25 mouse cellular contexts compared by ENCODE assay signal in the genomic region with DNA sequence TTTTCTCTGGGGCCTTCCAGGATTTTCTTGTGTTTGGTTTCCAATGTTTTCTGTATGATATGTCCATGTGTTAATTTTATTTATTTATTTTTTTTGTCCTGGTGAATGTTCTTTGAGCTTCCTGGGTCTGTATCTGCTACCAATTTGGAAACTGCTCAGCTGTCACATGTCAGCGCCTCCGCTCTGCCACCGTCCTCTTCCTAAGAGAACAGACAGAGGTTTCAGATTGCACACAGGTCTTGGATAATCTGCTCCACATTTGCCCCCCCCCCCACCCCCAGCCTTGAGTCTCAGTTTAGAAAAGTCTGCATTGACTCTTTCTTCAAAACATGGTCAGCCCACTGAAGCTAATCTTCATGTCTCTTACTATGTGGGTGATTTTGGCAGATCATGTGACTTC. TPM values are rescaled to one million over a fixed set of nuclear protein-coding genes. Genes with fewer than 3 reads are reported as not detected.
"Had no signal": no experiment of that assay in that cellular context is flagged by ENCODE, and none has a peak within 500 bp of the region (broad histone marks: within the 10 kb centered on the region; RNA-seq: fewer than 3 reads in every experiment).

No protein-coding gene starts in this region.

- DNase-seq: kidney, postnatal 25 days; layer of hippocampus, adult 9-11 months; layer of hippocampus, postnatal 36 days; liver, postnatal 0 days; lung, embryonic 14.5 days; thymus, adult 2 months; thymus, postnatal 14 days; thymus, postnatal 4 days had no signal

- H3K27me3 ChIP-seq: limb, embryonic 12.5 days; limb, embryonic 15.5 days; midbrain, embryonic 12.5 days; midbrain, embryonic 15.5 days; neural tube, embryonic 13.5 days had no signal

- H3K4me1 ChIP-seq: limb, embryonic 15.5 days; midbrain, embryonic 12.5 days; midbrain, embryonic 15.5 days had no signal

- ATAC-seq: liver, postnatal 0 days; lung, postnatal 0 days; midbrain, embryonic 15.5 days had no signal

- H3K36me3 ChIP-seq: limb, embryonic 12.5 days; limb, embryonic 15.5 days; midbrain, embryonic 12.5 days; midbrain, embryonic 15.5 days; neural tube, embryonic 13.5 days had no signal

- H3K4me3 ChIP-seq: layer of hippocampus, adult 2 months; left cerebral cortex, adult 2 months; limb, embryonic 12.5 days; limb, embryonic 15.5 days; midbrain, embryonic 12.5 days; midbrain, embryonic 15.5 days; neural tube, embryonic 13.5 days had no signal

- H3K27ac ChIP-seq: kidney, postnatal 0 days; layer of hippocampus, adult 2 months; left cerebral cortex, adult 2 months; limb, embryonic 12.5 days; limb, embryonic 15.5 days; liver, embryonic 14.5 days; macrophage; midbrain, embryonic 12.5 days; midbrain, embryonic 15.5 days; neural tube, embryonic 13.5 days; stomach, postnatal 0 days had no signal

- H3K9me3 ChIP-seq: limb, embryonic 12.5 days; limb, embryonic 15.5 days; midbrain, embryonic 12.5 days; midbrain, embryonic 15.5 days; neural tube, embryonic 13.5 days had no signal

- H3K9ac ChIP-seq: limb, embryonic 12.5 days; limb, embryonic 15.5 days; liver, embryonic 14.5 days; liver, postnatal 0 days; lung, embryonic 14.5 days; midbrain, embryonic 12.5 days; midbrain, embryonic 15.5 days; neural tube, embryonic 13.5 days had no signal

- H3K4me2 ChIP-seq: limb, embryonic 12.5 days; limb, embryonic 15.5 days; liver, embryonic 11.5 days; lung, embryonic 14.5 days; midbrain, embryonic 12.5 days; midbrain, embryonic 15.5 days; neural tube, embryonic 13.5 days had no signal

RNA-seq across cellular contexts. Expression of a gene that starts 10.5 kb away (rescaled TPM):
- total RNA-seq: megakaryocyte, adult 5-6 weeks had no signal
- polyA plus RNA-seq: kidney, embryonic 14.5 days; kidney, postnatal 0 days; large intestine, adult 2 months; limb, embryonic 12.5 days; limb, embryonic 15.5 days; liver, embryonic 11.5 days; liver, embryonic 14.5 days; liver, postnatal 0 days; lung, embryonic 14.5 days; macrophage; midbrain, embryonic 12.5 days; neural tube, embryonic 13.5 days; small intestine, adult 2 months; stomach, postnatal 0 days had no signal
